Mouse (Mus musculus): ENCODE measurements around the gene Hist1h4i. TPM values are rescaled to one million over a fixed set of nuclear protein-coding genes. Genes with fewer than 3 reads are reported as not detected.
A peak's percentile ranks its signal among the peaks of the same experiment; 100 is the strongest.
"Not testable (repeated sequence)": the region's sequence is repeated elsewhere in the genome, so short reads cannot be mapped to it uniquely, and the experiment has no call there.

Hist1h4i gene
- 10 to 100 TPM; 50.0 to 57.5 TPM for total RNA-seq (2021)
- long read RNA-seq, experiment 1, partial matches to known transcripts, result 0 of 1 reads
- long read RNA-seq, experiment 1, other reads (novel, unspliced or antisense), result 0 of 1 reads
- long read RNA-seq, experiment 2, result 0 reads

- DNase-seq (ENCODE audit: low spot score in 2 of 2), result peak; percentile 96 to 98
- intact Hi-C loops (cut with DNase I), result loop anchor here (5.0 to 10.0 kb wide), 4 partner anchors 1364 to 1704 kb away; partner anchors contain the start of genes Hist1h2ac, Hist1h2af, Hist1h2bb and Hist1h2bc
Measured at GRCm38 (mm10) chr13:22041142-22041536, at the start of gene Hist1h4i. Gene Hist1h4i, minus strand, starts transcription at chr13:22041362.

- DNase-seq (ENCODE audit: low spot score in 2 of 2); intact Hi-C loops (cut with DNase I): not testable (repeated sequence)
Measured at GRCm38 (mm10) chr13:22084140-22084539, 43.0 kb upstream of the Hist1h4i start, which contains the start of gene Vmn1r188. Gene Vmn1r188, plus strand, starts transcription at chr13:22084440.

GRCm38 (mm10) chr13:22063468-22063867, 22.3 kb upstream of the Hist1h4i start:
- DNase-seq (ENCODE audit: low spot score in 2 of 2), result no peak

GRCm38 (mm10) chr13:22061422-22061821, 20.3 kb upstream of the Hist1h4i start:
- intact Hi-C loops (cut with DNase I), result no loop called here
- DNase-seq (ENCODE audit: low spot score in 2 of 2), result no peak

More at GRCm38 (mm10) chr13:22063468-22063867, 22.3 kb upstream of the Hist1h4i start:
- intact Hi-C loops (cut with DNase I), result no loop called here

GRCm38 (mm10) chr13:22053754-22054153, 12.6 kb upstream of the Hist1h4i start:
- intact Hi-C loops (cut with DNase I), result no loop called here

GRCm38 (mm10) chr13:22051523-22051859, 10.3 kb upstream of the Hist1h4i start:
- intact Hi-C loops (cut with DNase I), result no loop called here
- no peak for DNase-seq (ENCODE audit: low spot score in 2 of 2)

More at GRCm38 (mm10) chr13:22053754-22054153, 12.6 kb upstream of the Hist1h4i start:
- DNase-seq (ENCODE audit: low spot score in 2 of 2), result no peak

GRCm38 (mm10) chr13:22050591-22051522, 9.7 kb upstream of the Hist1h4i start:
- intact Hi-C loops (cut with DNase I), result no loop called here

GRCm38 (mm10) chr13:22049737-22050440, 8.7 kb upstream of the Hist1h4i start:
- peak; percentile 26 to 38 for DNase-seq (ENCODE audit: low spot score in 2 of 2)
- intact Hi-C loops (cut with DNase I), result loop anchor here (10.0 kb wide), 3 partner anchors 1355 to 1695 kb away; partner anchors contain the start of genes Hist1h2ac, Hist1h2bb, Hist1h2bc and Hist1h3c

More at GRCm38 (mm10) chr13:22050591-22051522, 9.7 kb upstream of the Hist1h4i start:
- peak; percentile 85 to 91 for DNase-seq (ENCODE audit: low spot score in 2 of 2)

GRCm38 (mm10) chr13:22049041-22049440, 7.9 kb upstream of the Hist1h4i start:
- intact Hi-C loops (cut with DNase I), result loop anchor here (10.0 kb wide), 3 partner anchors 1356 to 1696 kb away; partner anchors contain the start of genes Hist1h2ac, Hist1h2bb, Hist1h2bc and Hist1h3c
- DNase-seq (ENCODE audit: low spot score in 2 of 2), result no peak

- DNase-seq (ENCODE audit: low spot score in 2 of 2), result no peak
- intact Hi-C loops (cut with DNase I), result loop anchor here (10.0 kb wide), 3 partner anchors 1359 to 1699 kb away; partner anchors contain the start of genes Hist1h2ac, Hist1h2bb, Hist1h2bc and Hist1h3c
Measured at GRCm38 (mm10) chr13:22045311-22045710, 4.1 kb upstream of the Hist1h4i start.

- intact Hi-C loops (cut with DNase I), result loop anchor here (5.0 to 10.0 kb wide), 4 partner anchors 1360 to 1700 kb away; partner anchors contain the start of genes Hist1h2ac, Hist1h2af, Hist1h2bb and Hist1h2bc
- DNase-seq (ENCODE audit: low spot score in 2 of 2), result no peak
Measured at GRCm38 (mm10) chr13:22044432-22045155, 3.4 kb upstream of the Hist1h4i start.

- intact Hi-C loops (cut with DNase I), result loop anchor here (5.0 to 10.0 kb wide), 4 partner anchors 1361 to 1701 kb away; partner anchors contain the start of genes Hist1h2ac, Hist1h2af, Hist1h2bb and Hist1h2bc
- peak; percentile 45 to 77 for DNase-seq (ENCODE audit: low spot score in 2 of 2)
Measured at GRCm38 (mm10) chr13:22043503-22044431, 2.6 kb upstream of the Hist1h4i start.

- intact Hi-C loops (cut with DNase I), result loop anchor here (5.0 to 10.0 kb wide), 4 partner anchors 1362 to 1702 kb away; partner anchors contain the start of genes Hist1h2ac, Hist1h2af, Hist1h2bb and Hist1h2bc
- peak; percentile 93 to 98 for DNase-seq (ENCODE audit: low spot score in 2 of 2)
Measured at GRCm38 (mm10) chr13:22042568-22043502, 1.7 kb upstream of the Hist1h4i start, which contains the start of the genes Hist1h2ag and Hist1h2bj. Gene Hist1h2ag, minus strand, starts transcription at chr13:22042944. Gene Hist1h2bj, plus strand, starts transcription at chr13:22043214.

GRCm38 (mm10) chr13:22041651-22042567, 747 bp upstream of the Hist1h4i start:
- intact Hi-C loops (cut with DNase I), result loop anchor here (5.0 to 10.0 kb wide), 4 partner anchors 1363 to 1703 kb away; partner anchors contain the start of genes Hist1h2ac, Hist1h2af, Hist1h2bb and Hist1h2bc

More at GRCm38 (mm10) chr13:22041651-22042567, 747 bp upstream of the Hist1h4i start:
- DNase-seq (ENCODE audit: low spot score in 2 of 2), result no peak
